Mouse (Mus musculus) WW6 (cell line): ENCODE measurements around the gene Tmem131.
"Not testable (repeated sequence)": the region's sequence is repeated elsewhere in the genome, so short reads cannot be mapped to it uniquely, and the experiment has no call there.

Source experiments
- DNase-seq: peaks from one replicate; pipeline ENCODE4 v3.0.0-alpha.2; 2013; ENCODE audit warnings: low read depth, low spot score

Gene Tmem131

DNA sequence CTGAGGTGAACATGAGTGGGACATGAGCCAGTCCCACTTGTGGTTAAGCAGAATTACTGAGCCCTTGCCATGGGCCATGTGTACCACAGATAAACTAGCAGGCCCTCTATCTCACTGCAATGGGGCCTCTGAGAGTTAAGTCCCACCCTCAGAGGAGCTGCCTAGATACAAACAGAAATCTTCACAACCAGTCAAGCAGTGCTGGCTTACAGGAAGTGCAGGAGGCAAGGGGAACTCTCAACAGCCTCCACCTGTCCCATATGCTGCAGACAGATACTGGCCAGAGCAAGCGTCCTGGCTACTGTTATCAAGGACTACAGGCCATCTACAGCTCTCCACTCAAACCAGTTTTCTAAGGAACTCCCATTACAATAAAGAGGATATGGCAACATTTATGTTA lies 23.7 kb downstream of the Tmem131 start:
- no peak for DNase-seq

DNA sequence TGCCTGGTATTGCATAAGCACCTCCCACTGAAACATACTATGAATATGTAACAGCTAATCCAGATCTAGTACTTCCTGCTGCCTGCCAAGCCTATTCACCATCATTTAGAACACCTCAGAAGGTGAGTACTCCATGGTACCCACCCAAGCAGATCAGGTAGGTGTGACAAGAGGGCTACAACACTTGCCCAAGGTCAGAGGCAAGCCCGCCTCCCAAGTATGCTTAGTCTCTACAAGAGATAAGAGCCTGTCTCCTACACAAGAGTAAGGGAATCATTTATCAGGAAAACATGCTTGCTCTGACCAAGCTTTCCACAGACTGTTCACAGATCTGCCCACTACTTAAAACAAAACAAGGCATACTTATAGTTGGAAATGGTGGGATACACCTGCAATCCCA lies 26.0 kb downstream of the Tmem131 start:
- DNase-seq, result no peak

DNA sequence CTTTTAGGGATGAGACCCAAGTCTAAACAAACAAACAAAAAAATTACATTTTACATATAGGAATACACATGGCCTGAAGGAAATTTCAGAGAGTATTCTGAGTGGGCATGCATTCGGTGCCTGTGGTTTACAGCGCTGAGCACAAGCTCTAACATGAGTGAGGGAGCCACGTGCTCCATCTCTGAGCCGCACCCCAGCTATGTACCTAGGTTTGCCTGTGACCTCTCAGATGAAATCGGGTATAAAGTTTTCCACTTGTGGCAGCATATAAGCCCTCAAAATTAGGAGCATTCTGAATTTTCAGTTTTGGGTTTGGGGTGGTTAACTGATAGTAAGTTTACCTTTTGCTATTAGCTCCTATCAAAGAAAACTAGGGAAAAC lies 28.3 kb downstream of the Tmem131 start:
- DNase-seq, result no peak

DNA sequence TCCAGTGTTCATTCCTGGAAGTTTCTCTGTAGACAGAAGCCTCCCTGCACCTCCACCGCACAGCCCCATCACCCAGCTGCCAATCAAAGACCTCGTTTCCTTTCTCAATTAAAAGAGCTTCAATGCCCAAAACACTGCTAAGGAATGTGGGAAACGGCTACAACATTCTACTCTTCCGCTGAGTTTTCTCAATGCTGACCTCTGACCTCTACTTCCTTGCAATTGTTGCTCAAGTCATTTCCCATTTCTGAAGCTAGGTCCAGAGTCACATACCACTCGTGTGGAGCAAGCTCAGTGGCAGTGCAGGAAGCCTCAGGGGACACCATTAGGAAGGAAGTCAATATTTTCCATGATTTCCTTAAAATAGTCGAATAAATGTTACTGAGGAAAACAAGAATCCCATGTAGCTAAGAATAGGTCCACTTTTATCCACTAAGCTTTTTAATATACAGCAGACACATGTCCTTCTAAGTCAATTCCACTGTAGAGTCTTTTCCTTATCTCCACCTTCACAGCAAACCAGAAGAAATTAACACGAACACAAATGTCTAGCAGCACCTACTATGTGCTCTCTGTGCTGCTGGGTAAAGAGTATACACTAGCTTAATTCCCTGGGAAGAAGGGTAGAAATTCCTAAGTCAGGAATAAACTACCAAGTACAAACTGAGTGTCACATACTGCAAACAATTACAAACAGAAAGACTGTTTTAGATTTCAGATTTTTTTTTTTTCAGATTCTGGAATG lies 28.8 kb downstream of the Tmem131 start:
- DNase-seq, result no peak

DNA sequence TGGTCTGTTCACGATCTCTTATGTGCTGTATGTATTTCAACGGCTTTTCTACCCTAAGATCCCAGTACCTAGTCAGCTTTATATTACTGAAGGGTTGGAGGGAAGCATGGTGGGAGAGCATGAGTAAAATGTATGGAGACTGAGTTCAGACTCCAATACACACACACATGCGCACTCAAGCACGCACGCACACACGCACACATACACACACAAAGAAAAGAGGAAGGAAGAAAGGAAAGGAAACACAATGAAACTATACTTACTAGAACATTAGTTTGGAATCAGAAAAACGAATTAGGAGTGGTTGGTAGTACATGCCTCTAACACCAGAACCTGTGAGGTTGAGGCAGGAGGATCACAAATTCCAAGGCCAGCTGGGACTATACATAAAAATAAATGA lies 29.7 kb downstream of the Tmem131 start:
- no peak for DNase-seq

DNA sequence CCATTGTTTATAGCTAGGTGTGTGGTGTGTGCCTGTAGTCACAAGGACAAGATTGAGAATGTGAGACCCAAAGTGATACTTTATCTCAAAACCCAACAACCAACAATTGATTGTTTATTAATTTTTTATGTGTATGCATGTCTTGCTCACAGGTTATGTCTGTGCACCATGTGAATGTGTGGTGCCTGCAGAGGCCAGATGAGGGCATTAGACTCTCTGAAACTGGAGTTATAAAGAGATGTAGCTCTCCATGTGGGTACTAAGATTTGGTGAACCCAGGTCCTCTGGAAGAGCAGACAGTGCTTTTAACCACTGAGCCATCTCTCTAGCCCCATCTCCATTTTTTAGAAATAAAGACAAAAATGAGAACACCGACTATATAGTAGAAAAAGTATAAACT lies 31.2 kb downstream of the Tmem131 start:
- no peak for DNase-seq

DNA sequence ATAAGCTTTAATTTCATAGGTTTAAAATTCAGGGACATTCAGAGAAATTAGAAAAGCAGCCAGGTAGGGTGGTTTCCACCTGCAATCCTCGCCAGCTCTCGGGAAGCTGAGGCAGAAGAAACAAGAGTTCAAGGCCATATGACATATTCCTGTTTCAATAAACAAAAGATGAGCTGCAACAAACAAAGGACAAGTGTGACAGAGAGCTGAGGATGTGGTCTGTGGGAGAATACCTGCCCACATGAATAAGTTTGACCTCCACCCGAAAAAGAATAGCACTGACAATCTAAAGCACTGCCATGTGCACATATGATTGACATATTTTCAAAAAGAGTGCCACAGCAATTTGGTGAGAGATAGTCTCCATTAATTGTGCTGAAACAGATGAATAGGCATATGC lies 31.9 kb downstream of the Tmem131 start:
- no peak for DNase-seq

DNA sequence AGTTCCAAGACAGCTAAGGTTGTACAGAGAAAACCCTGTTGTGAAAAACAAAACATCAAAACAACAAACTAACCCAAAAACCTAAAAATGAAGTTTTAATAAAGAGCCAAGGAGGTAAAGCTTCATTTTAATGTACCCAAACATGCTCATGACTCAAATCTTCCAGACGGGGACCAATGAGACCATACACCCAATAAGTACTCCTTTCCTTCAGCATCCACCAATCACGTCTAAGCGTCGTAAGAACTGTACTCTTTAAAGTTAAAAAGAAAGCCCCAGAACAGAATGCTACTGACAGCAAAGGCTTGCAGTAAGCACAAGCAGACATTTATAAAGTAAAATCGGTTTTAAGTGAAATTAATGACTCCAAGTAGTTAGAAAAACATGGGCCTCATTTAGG lies 33.1 kb downstream of the Tmem131 start:
- no peak for DNase-seq

DNA sequence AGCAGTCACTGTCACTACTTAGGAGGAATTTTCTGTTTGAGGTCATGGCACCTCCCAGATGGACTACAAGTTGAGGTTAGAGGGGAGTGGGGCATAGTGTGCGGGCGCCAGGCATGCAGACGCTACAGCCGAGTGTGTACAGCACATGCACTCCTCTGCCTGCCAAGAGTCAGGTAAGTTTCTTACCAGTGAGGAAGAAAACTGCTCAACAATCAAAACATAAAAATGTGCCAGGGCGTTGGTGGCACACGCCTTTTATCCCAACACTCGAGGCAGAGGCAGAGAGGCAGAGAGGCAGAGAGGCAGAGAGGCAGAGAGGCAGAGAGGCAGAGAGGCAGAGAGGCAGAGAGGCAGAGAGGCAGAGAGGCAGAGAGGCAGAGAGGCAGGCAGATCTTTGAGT lies 33.5 kb downstream of the Tmem131 start:
- DNase-seq, result not testable (repeated sequence)

DNA sequence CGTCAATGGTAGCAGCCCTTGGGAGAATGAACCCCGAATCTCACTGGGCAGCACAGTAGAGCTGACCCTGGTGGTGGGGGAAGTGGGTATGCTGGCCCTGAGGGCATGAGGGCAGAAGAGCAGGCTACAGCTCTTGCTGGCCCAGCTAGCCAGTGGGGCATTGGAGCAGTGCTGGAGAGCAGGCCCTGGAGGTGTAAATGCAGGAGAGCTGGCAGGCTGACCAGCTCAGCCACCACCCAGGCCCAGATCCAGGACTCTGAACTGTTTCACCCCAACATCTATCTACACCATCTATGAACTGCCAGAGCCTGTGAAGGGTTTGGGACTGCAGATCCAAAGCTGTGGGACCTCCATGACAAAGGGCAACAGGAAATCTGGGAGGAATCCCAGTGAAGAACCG lies 38.2 kb downstream of the Tmem131 start:
- no peak for DNase-seq

DNA sequence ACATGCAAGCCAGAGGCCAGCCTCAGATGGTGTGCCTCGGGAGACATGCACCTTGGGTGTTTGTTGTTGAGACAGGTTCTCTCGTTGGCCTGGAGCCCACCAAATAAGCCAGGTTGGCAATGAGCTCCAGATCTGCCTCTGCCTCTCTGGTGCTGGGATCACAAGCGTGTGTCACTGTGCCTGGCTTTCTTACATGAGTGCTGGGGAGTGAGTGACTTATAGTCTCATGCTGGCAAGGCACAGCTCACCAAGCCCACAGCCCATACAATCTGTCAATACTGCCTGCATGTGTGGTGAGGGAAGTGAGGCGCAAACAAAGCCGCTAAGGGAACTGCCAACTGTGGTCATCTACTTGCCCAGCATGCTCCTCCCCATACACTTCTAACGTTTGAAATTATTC lies 39.0 kb downstream of the Tmem131 start:
- no peak for DNase-seq

DNA sequence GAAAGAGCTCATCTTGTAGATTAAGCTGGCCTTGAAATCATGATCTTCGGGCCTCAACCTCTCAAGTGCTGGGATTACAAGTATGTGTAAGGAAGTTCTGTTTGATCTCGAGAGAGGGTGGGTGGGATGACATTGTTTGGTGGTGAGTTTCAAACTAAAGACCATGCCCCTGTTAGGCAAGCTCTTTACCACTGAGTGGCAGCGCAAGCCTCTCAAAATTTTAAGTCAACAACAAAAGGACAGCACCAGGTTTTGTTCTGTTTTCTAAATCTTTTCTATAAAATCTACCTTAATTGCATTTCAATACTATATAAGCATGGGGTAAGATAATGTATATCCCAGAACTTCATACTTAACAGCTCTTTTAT lies 39.4 kb downstream of the Tmem131 start:
- DNase-seq, result no peak

DNA sequence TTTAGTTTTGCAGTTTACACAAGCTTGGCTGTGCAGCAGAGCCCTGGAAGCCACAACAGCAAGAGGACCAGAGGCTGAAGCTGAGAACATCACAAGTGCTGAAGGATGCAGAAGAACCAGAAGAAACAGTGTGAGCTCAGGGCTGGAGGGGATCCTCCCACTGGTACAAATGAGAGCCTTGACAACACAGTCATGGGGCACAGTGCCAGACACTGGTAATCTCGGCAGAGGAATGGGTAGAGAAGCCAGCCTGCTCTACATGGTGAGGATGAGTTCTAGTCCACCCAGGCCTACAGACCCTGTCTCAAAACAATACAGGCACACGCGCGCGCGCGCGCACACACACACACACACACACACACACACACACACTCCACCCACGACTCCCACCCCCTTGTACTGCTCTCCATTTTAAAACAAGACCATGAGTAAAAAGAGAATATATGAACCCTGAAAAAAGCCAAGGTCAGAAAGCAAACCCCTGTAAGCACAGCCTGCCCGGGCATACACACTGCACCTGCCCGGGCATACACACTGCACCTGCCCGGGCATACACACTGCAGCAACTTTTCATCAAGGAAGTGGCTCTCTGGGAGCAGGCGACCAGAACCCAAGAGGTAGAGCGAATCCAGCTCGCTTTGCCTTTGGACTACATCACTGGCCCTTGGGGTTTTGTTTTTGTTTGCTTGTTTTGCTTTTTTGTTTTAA lies 39.9 kb downstream of the Tmem131 start:
- DNase-seq, result no peak

DNA sequence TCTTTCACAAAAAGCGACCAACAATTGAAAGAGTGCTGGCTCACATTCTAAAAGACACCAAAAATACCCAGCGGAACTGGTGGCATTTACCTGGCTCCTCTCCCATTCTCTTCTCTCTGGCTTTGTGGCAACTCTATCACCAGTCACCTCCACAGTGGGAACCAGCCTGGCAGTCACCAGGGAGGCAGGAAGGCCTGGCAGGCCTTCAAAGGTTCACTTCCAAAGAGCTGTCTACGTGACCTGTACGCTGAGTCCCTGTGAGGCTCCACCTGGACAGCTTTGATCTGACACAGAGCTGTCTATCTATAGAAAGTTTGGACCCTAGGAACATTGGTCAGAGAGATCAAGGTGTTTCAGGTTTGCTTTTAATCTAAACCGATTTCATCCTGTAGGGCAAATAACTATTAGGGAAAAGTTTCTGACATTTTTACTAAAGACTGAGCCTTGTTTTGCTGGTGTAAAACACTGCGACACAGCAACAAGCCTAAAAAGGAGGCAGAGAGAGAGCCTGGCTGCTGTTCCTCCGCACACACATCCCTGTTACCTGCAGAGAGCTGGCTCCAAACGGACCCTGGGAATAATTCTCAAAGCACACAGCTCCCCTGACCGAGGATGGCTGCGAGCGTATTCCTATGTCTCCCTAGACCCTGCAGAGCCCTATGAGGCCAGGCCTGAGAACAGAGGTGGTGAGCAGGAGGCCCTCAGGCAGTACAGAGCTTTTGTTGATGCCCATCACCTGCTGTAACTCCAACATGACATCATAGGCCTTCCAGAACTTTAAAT lies 40.7 kb downstream of the Tmem131 start:
- no peak for DNase-seq

DNA sequence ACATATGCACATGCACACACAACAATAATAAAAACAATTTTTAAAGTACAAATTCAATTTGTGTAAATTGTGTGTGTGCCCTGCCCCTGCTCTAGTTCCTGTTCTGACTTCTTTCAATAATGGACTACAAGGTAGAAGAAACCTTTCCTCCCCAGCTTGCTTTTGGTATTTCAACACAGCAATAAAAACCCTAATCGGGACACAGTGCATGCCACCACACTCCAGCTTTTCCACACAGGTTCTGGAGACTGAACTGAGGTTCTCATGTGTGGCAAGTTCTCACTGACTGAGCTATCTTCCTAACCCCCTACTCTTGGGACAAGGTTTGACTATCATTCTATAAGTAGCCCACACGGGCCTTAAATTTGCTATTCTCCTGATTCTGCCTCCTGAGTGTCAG lies 43.8 kb downstream of the Tmem131 start:
- no peak for DNase-seq

DNA sequence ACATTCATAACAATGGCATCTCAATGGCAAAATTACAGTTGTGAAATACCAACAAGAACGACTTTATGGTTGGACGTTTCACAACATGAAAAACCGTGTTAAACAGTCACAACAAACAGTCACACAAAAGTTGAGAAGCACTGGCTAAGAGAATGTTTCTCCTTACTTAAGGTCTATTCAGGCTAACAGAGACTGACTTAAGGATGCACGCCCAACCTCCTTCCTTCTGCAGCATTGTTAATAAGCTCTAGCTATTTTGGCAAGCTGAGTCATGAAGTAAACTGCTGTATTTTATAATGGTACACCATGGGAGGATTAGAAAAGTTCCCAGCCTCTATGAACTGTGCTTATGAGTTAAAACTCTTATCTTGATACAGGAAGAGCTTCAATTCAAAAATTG lies 47.0 kb downstream of the Tmem131 start:
- no peak for DNase-seq

DNA sequence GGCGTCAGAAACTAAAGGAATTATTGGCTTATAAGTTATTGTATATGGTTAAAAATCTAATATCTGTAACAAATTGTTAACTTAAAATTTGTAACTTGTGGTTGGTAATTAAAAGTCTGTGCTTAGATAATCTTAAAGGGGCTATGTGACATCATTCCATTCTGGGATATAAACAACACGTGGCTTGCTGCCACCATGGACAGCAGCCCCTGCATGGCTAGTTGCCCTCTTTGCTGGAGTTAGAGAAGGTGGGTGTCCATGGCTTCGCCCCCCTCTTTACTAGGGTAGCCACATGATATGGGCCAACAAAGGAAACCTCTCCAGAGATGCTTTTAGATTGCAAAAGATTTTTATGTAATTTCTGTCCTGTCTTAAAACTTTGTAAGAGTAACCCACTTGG lies 48.0 kb downstream of the Tmem131 start:
- no peak for DNase-seq

DNA sequence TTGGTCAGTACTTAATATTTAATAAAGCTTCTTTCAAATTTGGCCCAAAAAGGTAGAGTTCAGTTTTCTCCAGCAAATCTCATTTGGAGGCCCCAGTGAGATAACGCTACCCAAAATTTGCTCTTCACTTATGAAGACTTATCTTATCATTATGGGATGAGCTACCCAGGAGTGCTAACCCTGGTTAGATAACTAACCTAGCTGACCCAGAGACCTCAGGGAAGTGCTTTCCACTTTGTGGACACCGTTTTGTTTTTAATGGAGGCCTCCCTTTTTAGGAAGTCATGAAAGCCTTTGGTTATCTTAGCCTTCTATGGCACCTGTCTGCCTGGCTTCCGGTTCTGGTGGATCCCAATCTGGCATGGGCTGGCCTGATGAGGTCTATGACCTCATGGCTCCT lies 49.3 kb downstream of the Tmem131 start:
- DNase-seq, result no peak

DNA sequence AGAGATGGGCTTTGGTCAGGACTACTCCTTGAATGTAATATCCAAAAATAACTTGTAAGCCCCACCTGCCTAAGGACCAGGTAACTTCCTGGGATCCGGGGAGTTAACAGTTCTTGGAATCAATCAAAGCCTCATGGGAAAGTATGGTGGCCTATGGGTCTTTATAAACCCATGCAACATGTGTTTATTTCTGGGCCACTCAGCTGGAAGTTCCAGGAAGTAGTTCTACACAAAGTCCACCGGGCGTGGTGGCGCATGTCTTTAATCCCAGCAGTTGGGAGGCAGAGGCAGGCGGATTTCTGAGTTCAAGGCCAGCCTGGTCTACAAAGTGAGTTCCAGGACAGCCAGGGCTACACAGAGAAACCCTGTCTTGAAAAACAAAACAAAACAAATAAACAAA lies 49.7 kb downstream of the Tmem131 start:
- DNase-seq, result not testable (repeated sequence)

DNA sequence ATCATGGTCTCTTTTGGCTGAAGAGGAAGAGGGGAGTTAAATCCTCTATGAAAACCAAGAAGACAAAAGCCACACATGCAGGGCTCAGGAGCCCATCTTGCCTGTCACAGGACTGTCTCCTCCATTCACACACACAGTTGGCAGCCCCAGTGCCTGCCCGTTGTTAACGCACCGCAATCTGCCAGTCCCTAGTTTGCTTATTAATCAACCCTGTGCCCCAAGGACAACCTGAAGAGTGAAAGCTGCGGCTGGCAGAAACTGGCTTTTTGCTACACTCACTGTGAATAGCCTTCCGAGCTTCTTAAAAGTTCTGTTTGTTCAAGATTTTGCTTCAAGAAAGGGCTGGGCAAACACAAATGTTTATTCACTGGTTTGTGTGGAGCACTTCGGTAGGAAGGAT lies 50.3 kb downstream of the Tmem131 start:
- no peak for DNase-seq

DNA sequence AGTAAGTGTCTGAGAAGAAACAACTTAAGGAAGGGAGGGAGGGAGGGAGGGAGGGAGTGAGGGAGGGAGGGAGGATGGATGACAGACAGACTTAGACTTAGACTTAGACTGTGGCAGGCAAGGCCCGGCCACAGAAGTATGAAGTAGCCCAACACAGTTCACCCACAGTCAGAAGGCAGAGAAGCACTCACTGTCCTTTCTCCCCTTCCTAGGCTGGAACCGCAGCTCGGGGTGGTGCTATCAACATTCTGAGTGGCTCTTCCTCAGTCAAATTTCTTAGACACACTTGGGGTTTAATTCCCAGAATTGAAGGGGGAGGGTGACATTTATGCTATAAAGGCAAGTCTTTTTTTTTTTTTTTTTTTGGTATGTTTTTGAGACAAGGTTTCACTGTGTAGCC lies 51.0 kb downstream of the Tmem131 start:
- no peak for DNase-seq

DNA sequence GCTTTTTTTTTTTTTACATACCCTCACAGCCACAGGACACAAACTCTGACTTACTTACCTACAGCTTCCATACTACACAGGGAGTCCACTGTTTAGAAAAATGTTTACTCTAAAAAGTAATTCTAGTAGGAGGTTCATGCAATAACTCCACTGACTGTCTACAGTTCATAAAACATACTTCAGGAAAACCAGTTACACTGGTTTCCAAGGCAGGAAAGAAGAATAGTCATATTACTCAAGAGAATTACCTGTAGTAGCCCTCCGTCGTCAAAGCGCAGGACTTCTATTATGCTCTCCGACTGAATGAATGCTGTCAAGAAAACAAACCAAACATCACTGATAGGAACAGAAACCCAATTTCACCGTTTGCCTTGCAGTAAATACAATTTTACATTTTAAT lies 54.5 kb downstream of the Tmem131 start:
- DNase-seq, result no peak

DNA sequence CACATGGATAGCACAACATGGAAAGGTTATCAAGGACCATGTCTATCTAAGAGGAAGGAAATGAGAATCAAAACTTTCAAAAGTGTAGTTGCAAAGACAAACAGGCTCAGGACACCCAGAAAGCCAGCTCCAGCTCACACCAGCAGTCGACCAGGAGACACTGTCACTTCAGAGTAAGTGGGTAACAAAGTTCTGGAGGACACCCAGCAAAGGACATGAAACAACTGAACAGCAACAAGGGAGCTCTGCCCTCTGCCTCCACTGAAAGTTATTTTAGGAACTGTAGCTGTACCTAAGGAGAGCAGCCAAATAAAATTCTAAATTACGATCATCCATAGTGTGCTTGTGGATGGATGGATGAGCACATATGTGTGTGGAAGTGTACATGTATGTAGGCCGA lies 56.3 kb downstream of the Tmem131 start:
- no peak for DNase-seq
